Mouse (Mus musculus): ENCODE measurements around the gene Olfr1124. TPM values are rescaled to one million over a fixed set of nuclear protein-coding genes. Genes with fewer than 3 reads are reported as not detected.

Olfr1124 gene
- total RNA-seq, 1 experiment = not detected

DNA sequence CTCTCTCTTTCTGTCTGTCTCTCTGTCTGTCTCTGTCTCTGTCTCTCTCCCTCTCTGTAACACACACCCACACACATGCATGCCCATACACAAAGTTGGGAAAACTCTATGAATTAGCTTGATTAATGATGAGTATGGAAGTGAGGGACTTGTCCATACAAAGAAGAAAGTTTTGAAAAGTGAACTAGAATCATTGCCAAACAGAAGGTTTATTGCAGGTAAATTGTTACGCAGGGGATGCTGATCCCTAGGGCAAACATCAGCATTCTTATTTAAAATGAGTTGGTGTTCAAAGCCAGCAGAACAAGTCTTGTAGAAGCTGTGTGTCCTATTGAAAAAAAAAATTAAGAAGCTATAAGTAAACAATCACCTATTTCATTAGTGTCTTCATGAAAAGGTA lies 13.7 kb upstream of the Olfr1124 start, which contains the start of gene Olfr1123:
Olfr1123 (plus strand) TSS at position 301 of the 400 bp plus-strand sequence.
- Histone ChIP-seq H3K27ac (ENCODE audit: insufficient read depth, low read depth, low read length, poor library complexity, severe bottlenecking) (no peak within 1 kb of the TSS), H3K9me3 (ENCODE audit: control insufficient read depth, insufficient read depth, low read depth, low read length) (no peaks in the 10 kb centered on the region)

DNA sequence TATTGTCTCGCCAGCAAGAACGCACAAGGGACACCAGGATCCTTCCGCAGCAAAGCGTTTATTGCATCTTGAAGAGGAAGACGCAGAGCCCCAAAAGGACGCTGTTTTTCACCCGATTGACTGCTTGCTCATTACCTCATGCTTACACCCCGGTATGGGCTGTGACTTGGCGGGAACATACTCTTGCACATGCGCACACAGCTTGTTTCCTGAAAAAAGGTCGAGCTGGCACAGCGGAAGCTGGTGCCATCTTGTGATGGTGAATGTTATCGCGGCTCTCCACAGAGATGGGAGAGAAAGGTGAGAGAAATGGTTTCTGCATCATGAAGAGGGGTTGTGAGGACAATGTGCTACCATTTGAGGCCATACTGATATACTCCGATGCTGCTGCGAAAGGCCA lies 7.7 kb downstream of the Olfr1124 start:
- H3K9ac ChIP-seq (ENCODE audit: insufficient read depth, low read depth, low read length, poor library complexity, severe bottlenecking) = no peak overlapping the region
- no peaks in the 10 kb centered on the region for H3K36me3 ChIP-seq (ENCODE audit: control insufficient read depth, insufficient read depth, low read length, poor library complexity, severe bottlenecking)
- no peak overlapping the region for H3K27ac ChIP-seq (ENCODE audit: insufficient read depth, low read depth, low read length, poor library complexity, severe bottlenecking)
- no peak for DNase-seq (ENCODE audit: low read depth, low spot score)
- H3K4me3 ChIP-seq (ENCODE audit: insufficient read depth in 1 of 2, low read depth in 1 of 2, low read length in 2 of 2, poor library complexity in 1 of 2, severe bottlenecking in 1 of 2) = no peak overlapping the region
- in situ Hi-C loops (cut with MboI; ENCODE audit: low sequenced_read_pairs in 2 of 2, unreplicated experiment in 2 of 2) = no loop called here
- H3K4me1 ChIP-seq (ENCODE audit: control insufficient read depth in 2 of 2, insufficient read depth in 2 of 2, low read length in 2 of 2, poor library complexity in 1 of 2) = peaks cover 0 to 2% of the 10 kb centered on the region in 2 experiments; a peak in 1 of 4 replicates
- H3K9me3 ChIP-seq (ENCODE audit: control insufficient read depth, insufficient read depth, low read depth, low read length) = no peaks in the 10 kb centered on the region
- TF ChIP-seq HCFC1 (IDR thresholded peaks at IDR 0.05; ENCODE audit: borderline replicate concordance, insufficient read depth, low read length) = no peak
- no peak for TF ChIP-seq MAFK (IDR thresholded peaks at IDR 0.05; ENCODE audit: insufficient read depth, low read depth, low read length)
- no peak for TF ChIP-seq CHD2 (IDR thresholded peaks at IDR 0.05; ENCODE audit: low read depth, low read length)
- no peak for TF ChIP-seq ZC3H11A (IDR thresholded peaks at IDR 0.05; ENCODE audit: borderline replicate concordance, low read depth, low read length)
- TF ChIP-seq ZNF384 (IDR thresholded peaks at IDR 0.05; ENCODE audit: low read depth, low read length) = no peak

More for the DNA sequence above, 13.7 kb upstream of the Olfr1124 start, which contains the start of gene Olfr1123:
- H3K36me3 ChIP-seq (ENCODE audit: control insufficient read depth, insufficient read depth, low read length, poor library complexity, severe bottlenecking) = no peaks in the 10 kb centered on the region
- TF ChIP-seq ZC3H11A (IDR thresholded peaks at IDR 0.05; ENCODE audit: borderline replicate concordance, low read depth, low read length) = no peak
- no peak for TF ChIP-seq HCFC1 (IDR thresholded peaks at IDR 0.05; ENCODE audit: borderline replicate concordance, insufficient read depth, low read length)
- no peak for TF ChIP-seq MAFK (IDR thresholded peaks at IDR 0.05; ENCODE audit: insufficient read depth, low read depth, low read length)
- TF ChIP-seq CHD2 (IDR thresholded peaks at IDR 0.05; ENCODE audit: low read depth, low read length) = no peak
- no peak for TF ChIP-seq ZNF384 (IDR thresholded peaks at IDR 0.05; ENCODE audit: low read depth, low read length)
- no peak within 1 kb of the TSS for H3K4me3 ChIP-seq (ENCODE audit: insufficient read depth in 1 of 2, low read depth in 1 of 2, low read length in 2 of 2, poor library complexity in 1 of 2, severe bottlenecking in 1 of 2)
- no peak within 1 kb of the TSS for H3K9ac ChIP-seq (ENCODE audit: insufficient read depth, low read depth, low read length, poor library complexity, severe bottlenecking)
- DNase-seq (ENCODE audit: low read depth, low spot score) = no peak
- no peaks in the 10 kb centered on the region for H3K4me1 ChIP-seq (ENCODE audit: control insufficient read depth in 2 of 2, insufficient read depth in 2 of 2, low read length in 2 of 2, poor library complexity in 1 of 2)
- in situ Hi-C loops (cut with MboI; ENCODE audit: low sequenced_read_pairs in 2 of 2, unreplicated experiment in 2 of 2) = no loop called here

DNA sequence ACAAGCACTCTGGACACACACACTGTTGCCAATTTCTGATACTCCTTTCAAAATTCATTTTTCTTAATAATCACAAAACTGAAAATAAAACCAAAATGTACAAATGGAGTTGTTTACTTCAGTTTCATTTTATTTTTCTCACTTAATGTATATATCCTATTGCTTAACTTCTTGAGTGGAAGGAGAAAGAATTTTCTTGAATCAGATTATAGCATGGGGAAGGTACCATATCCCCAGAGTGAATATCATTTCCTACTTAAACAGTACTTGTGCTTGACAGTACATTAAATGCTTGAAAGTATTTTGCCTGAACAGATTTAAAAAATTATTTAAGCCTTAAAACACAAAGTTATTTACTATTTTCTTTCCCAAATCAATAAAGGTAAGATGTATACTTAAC lies 23.6 kb downstream of the Olfr1124 start, which contains the start of gene Olfr1126:
Olfr1126 (plus strand) TSS at position 301 of the 400 bp plus-strand sequence.
- H3K27ac ChIP-seq (ENCODE audit: insufficient read depth, low read depth, low read length, poor library complexity, severe bottlenecking) = no peak within 1 kb of the TSS
- no peaks in the 10 kb centered on the region for H3K9me3 ChIP-seq (ENCODE audit: control insufficient read depth, insufficient read depth, low read depth, low read length)
- H3K9ac ChIP-seq (ENCODE audit: insufficient read depth, low read depth, low read length, poor library complexity, severe bottlenecking) = no peak within 1 kb of the TSS
- no peak for TF ChIP-seq ZC3H11A (IDR thresholded peaks at IDR 0.05; ENCODE audit: borderline replicate concordance, low read depth, low read length)
- TF ChIP-seq HCFC1 (IDR thresholded peaks at IDR 0.05; ENCODE audit: borderline replicate concordance, insufficient read depth, low read length) = no peak
- no peak for TF ChIP-seq ZNF384 (IDR thresholded peaks at IDR 0.05; ENCODE audit: low read depth, low read length)
- TF ChIP-seq MAFK (IDR thresholded peaks at IDR 0.05; ENCODE audit: insufficient read depth, low read depth, low read length) = no peak
- TF ChIP-seq CHD2 (IDR thresholded peaks at IDR 0.05; ENCODE audit: low read depth, low read length) = no peak
- H3K4me1 ChIP-seq (ENCODE audit: control insufficient read depth in 2 of 2, insufficient read depth in 2 of 2, low read length in 2 of 2, poor library complexity in 1 of 2) = no peaks in the 10 kb centered on the region
- H3K36me3 ChIP-seq (ENCODE audit: control insufficient read depth, insufficient read depth, low read length, poor library complexity, severe bottlenecking) = no peaks in the 10 kb centered on the region
- H3K4me3 ChIP-seq (ENCODE audit: insufficient read depth in 1 of 2, low read depth in 1 of 2, low read length in 2 of 2, poor library complexity in 1 of 2, severe bottlenecking in 1 of 2) = no peak within 1 kb of the TSS
- no peak for DNase-seq (ENCODE audit: low read depth, low spot score)
- in situ Hi-C loops (cut with MboI; ENCODE audit: low sequenced_read_pairs in 2 of 2, unreplicated experiment in 2 of 2) = no loop called here

DNA sequence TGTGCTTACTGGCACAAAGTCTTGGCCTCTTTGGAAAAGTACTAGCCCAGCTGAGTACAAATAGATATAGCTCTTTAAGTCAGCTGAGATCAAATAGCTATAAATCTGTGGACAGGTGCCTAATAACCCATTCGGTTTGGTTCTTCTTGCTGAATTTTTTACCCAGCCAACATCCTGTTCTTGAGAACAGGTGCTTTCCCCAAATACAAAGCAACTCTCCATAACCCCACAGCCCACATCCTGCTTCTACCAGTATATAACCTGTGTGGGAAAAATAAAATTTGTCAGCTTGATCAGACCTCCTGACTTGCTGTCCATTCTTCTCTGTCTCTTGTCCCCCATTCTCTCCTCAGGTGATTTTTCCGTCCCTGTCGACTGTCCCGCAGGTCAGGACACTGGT lies 31.7 kb downstream of the Olfr1124 start:
- no peak overlapping the region for H3K9ac ChIP-seq (ENCODE audit: insufficient read depth, low read depth, low read length, poor library complexity, severe bottlenecking)
- H3K4me3 ChIP-seq (ENCODE audit: insufficient read depth in 1 of 2, low read depth in 1 of 2, low read length in 2 of 2, poor library complexity in 1 of 2, severe bottlenecking in 1 of 2) = no peak overlapping the region
- no peak overlapping the region for H3K27ac ChIP-seq (ENCODE audit: insufficient read depth, low read depth, low read length, poor library complexity, severe bottlenecking)
- no peaks in the 10 kb centered on the region for H3K9me3 ChIP-seq (ENCODE audit: control insufficient read depth, insufficient read depth, low read depth, low read length)
- DNase-seq (ENCODE audit: low read depth, low spot score) = no peak
- TF ChIP-seq HCFC1 (IDR thresholded peaks at IDR 0.05; ENCODE audit: borderline replicate concordance, insufficient read depth, low read length) (no peak), CHD2 (IDR thresholded peaks at IDR 0.05; ENCODE audit: low read depth, low read length) (no peak), ZNF384 (IDR thresholded peaks at IDR 0.05; ENCODE audit: low read depth, low read length) (no peak), MAFK (IDR thresholded peaks at IDR 0.05; ENCODE audit: insufficient read depth, low read depth, low read length) (no peak), ZC3H11A (IDR thresholded peaks at IDR 0.05; ENCODE audit: borderline replicate concordance, low read depth, low read length) (no peak)
- H3K4me1 ChIP-seq (ENCODE audit: control insufficient read depth in 2 of 2, insufficient read depth in 2 of 2, low read length in 2 of 2, poor library complexity in 1 of 2) = no peaks in the 10 kb centered on the region
- in situ Hi-C loops (cut with MboI; ENCODE audit: low sequenced_read_pairs in 2 of 2, unreplicated experiment in 2 of 2) = no loop called here
- H3K36me3 ChIP-seq (ENCODE audit: control insufficient read depth, insufficient read depth, low read length, poor library complexity, severe bottlenecking) = no peaks in the 10 kb centered on the region

Data from ES-E14 (cell line).